Mouse (Mus musculus) forebrain, embryonic 11.5 days (tissue): ENCODE measurements around the gene Pdia3. TPM values are rescaled to one million over a fixed set of nuclear protein-coding genes. Genes with fewer than 3 reads are reported as not detected.
A peak's percentile ranks its signal among the peaks of the same experiment; 100 is the strongest.
"Not testable (repeated sequence)": the region's sequence is repeated elsewhere in the genome, so short reads cannot be mapped to it uniquely, and the experiment has no call there.

ENCODE experiments used
- ATAC-seq: fragments of 200-750 bp; cut with Nextera tagmentation; replicated peaks from 2 replicates; pipeline ENCODE4 v1.8.0; 2017; ENCODE audit warnings: moderate TSS enrichment; ENCODE audit not compliant: low FRiP score
- DNase-seq: peaks from one replicate; pipeline ENCODE4 v3.0.0-alpha.2; 2017; ENCODE audit warnings: low spot score
- H3K27ac ChIP-seq: fragments of 300-500 bp; sonication (generic); 2 replicates; pipeline ENCODE4 v1.5.1; 2014; ENCODE audit warnings: low read depth, low read length
- H3K27me3 ChIP-seq: fragments of 300-500 bp; sonication (generic); 2 replicates; pipeline ENCODE4 v1.6.1; 2014; ENCODE audit warnings: mild to moderate bottlenecking, low read length, mixed read lengths; ENCODE audit not compliant: control insufficient read depth, insufficient read depth
- H3K36me3 ChIP-seq: fragments of 300-500 bp; sonication (generic); 2 replicates; pipeline ENCODE4 v1.6.1; 2014; ENCODE audit warnings: mild to moderate bottlenecking, low read length, moderate library complexity, mixed read lengths; ENCODE audit not compliant: control insufficient read depth, insufficient read depth
- H3K4me1 ChIP-seq: fragments of 300-500 bp; sonication (generic); replicated peaks from 2 replicates; pipeline ENCODE4 v1.6.1; 2014; ENCODE audit warnings: low read length, mixed read lengths; ENCODE audit not compliant: control insufficient read depth, insufficient read depth
- H3K4me2 ChIP-seq: fragments of 300-500 bp; sonication (generic); 2 replicates; pipeline ENCODE4 v1.6.1; 2014; ENCODE audit warnings: low read depth, mild to moderate bottlenecking, low read length, moderate library complexity, mixed read lengths; ENCODE audit not compliant: severe bottlenecking
- H3K4me3 ChIP-seq: fragments of 300-500 bp; sonication (generic); 2 replicates; pipeline ENCODE4 v1.5.1; 2014; ENCODE audit warnings: low read depth, low read length
- H3K9ac ChIP-seq: fragments of 300-500 bp; sonication (generic); 2 replicates; pipeline ENCODE4 v1.6.1; 2014; ENCODE audit warnings: low read length
- H3K9me3 ChIP-seq: fragments of 300-500 bp; sonication (generic); 2 replicates; pipeline ENCODE4 v1.6.1; 2016; ENCODE audit warnings: low read length, mixed read lengths; ENCODE audit not compliant: control insufficient read depth
- whole genome bisulfite sequencing: fragments of 180-500 bp; shearing (Covaris S2); extraction: QIAGEN DNeasy Blood & Tissue Kit; methylation state at CpG from one replicate; pipeline ENCODE4 v1.1.7; 2014; 5-methylcytosine and 5-hydroxymethylcytosine counted together
- polyA plus RNA-seq: library from polyadenylated mRNA; unstranded; fragments of >200 nt; fragmentation: Nextera tagmentation; extraction: Ambion mirVana; gene quantifications from 2 replicates; pipeline ENCODE4 v1.2.1, GENCODE M21; 2014

Gene Pdia3
- polyA plus RNA-seq: 407 and 435 TPM in 2 replicates

DNA sequence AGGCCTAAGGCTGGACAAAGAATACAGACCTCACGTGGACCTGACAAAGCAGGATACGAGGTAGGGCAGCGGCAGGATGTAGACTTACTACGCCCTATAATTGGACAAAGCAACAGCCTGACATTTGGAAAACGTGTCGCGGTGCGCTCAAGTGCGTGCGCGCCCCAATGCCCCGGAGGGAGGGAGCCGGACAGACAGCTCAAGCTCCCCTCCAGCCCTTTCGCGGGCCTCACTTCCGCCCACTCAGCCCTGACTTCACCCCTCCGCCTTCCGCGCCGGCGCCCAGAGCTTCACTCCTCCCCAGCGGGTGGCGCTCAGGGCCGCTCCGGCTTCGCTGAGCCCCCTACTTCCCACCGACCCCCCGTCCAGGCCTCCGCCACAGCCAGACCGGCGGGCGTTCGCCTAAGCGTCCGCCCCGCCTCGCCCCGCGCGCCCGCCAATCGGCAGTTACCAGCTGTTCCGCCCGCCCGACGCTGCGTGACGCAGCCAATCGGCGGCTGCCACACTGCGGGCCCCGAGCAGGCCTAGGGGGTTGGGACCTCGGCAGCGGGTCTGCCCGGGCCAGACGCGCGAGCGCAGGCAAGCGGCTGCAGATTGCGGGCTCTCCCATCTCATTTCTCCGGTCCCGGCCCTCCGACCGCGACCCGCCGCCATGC is at the start of gene Pdia3, which contains the start of gene Catsper2:
TSS of gene Pdia3 (plus strand) at position 389 of the 656 bp plus-strand sequence.
TSS of gene Catsper2 (minus strand) at position 406 of the 656 bp plus-strand sequence.
- DNase-seq (peak; percentile 99), ATAC-seq (peak; percentile 99)
- Histone ChIP-seq H3K27me3 (no peaks in the 10 kb centered on the region), H3K4me3 (peak within 1 kb of the TSS; percentile 93), H3K9ac (peak within 1 kb of the TSS; percentile 99), H3K27ac (peak within 1 kb of the TSS; percentile 93), H3K9me3 (no peaks in the 10 kb centered on the region), H3K4me2 (peak within 1 kb of the TSS; percentile 66), H3K4me1 (0 out of 2 replicates have a peak, but pooled peaks cover 2% of the 10 kb centered on the region), H3K36me3 (no peaks in the 10 kb centered on the region; the same call in 1 of the 2 replicates)
- WGBS: under 1% methylated on average over 67 of the region's 68 CpGs

- Histone ChIP-seq H3K4me3 (no peak overlapping the region), H3K4me1 (no peaks in the 10 kb centered on the region), H3K27me3 (no peaks in the 10 kb centered on the region), H3K9me3 (no peaks in the 10 kb centered on the region), H3K4me2 (no peak overlapping the region), H3K36me3 (no peaks in the 10 kb centered on the region), H3K27ac (no peak overlapping the region), H3K9ac (no peak overlapping the region)
- DNase-seq (no peak), ATAC-seq (no peak)
- 90% methylated on average over 2 of the region's 2 CpGs for WGBS
Measured at GRCm38 (mm10) chr2:121368831-121369230, 44.7 kb upstream of the Pdia3 start.

DNA sequence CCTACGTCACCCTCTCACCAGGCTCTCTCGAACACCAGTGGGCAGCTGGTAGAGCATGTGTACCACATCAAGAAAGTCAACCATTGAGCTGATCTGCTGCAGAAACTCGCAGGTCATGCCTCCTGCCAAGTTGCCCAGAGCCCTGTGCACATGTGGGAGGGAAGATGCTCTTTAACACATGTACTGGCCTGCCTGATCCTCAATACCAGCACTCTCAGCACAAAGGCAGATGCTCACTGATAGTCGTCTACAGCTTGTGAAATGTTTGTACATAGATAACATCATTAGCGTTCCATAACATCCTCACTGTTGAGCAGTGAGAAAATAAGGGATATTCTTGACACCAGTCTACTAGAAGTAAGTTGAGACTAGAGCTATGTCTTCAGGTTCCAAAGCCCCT is 42.7 kb upstream of the Pdia3 start:
- DNase-seq (no peak), ATAC-seq (no peak)
- H3K9ac ChIP-seq: no peak overlapping the region
- H3K4me2 ChIP-seq: no peak overlapping the region
- no peak overlapping the region for H3K4me3 ChIP-seq
- no peaks in the 10 kb centered on the region for H3K27me3 ChIP-seq
- no peak overlapping the region for H3K27ac ChIP-seq
- WGBS: 87% methylated on average over 5 of the region's 5 CpGs
- no peaks in the 10 kb centered on the region for H3K9me3 ChIP-seq
- H3K4me1 ChIP-seq: no peaks in the 10 kb centered on the region
- no peaks in the 10 kb centered on the region for H3K36me3 ChIP-seq

DNA sequence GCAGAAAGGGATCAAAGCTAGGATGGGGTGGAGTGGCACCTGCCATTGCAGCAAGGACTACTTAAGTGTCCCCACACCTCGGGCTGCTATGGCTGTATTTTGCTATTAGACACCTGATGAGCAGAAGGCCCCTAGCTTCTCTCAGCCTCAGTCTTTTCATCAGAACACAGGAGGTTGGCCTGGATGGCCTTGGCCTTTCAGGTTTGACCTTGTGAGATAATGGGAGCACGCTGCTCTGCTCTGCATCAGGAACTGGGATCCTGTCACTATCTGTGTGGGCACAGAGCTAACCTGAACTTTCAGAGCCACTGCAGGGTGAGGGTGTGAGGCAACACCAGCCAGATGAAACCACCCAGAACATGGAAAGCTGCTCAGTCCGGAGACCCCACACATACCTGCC is 41.3 kb upstream of the Pdia3 start:
- H3K4me2 ChIP-seq: no peak overlapping the region
- no peaks in the 10 kb centered on the region for H3K9me3 ChIP-seq
- no peak overlapping the region for H3K4me3 ChIP-seq
- DNase-seq (no peak), ATAC-seq (no peak)
- H3K9ac ChIP-seq: no peak overlapping the region
- 81% methylated on average over 3 of the region's 3 CpGs for WGBS
- no peaks in the 10 kb centered on the region for H3K27me3 ChIP-seq
- no peaks in the 10 kb centered on the region for H3K36me3 ChIP-seq
- no peak overlapping the region for H3K27ac ChIP-seq
- no peaks in the 10 kb centered on the region for H3K4me1 ChIP-seq

DNA sequence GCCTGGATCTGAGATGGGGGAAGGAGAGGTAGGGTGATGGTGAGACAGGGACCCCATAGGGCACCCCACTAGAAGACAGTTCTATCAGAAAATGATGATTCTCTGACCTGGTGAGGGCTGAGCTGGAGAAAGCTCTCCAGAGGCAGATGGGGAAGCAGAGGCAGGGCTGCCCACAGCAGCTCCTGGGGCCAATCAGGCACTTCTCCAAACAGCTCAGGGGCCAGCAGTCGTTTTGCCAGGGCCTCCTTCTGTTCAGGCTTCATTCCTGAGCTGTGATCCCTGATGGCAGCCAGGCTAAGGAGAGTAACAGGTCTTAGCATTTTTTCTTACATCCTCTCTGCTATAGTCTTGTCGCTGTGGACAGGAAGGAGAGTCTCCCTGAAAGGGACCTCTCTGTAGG is 38.8 kb upstream of the Pdia3 start:
- Histone ChIP-seq H3K27ac (no peak overlapping the region), H3K4me1 (no peaks in the 10 kb centered on the region), H3K4me2 (no peak overlapping the region), H3K4me3 (no peak overlapping the region), H3K9ac (no peak overlapping the region), H3K9me3 (no peaks in the 10 kb centered on the region), H3K27me3 (no peaks in the 10 kb centered on the region), H3K36me3 (no peaks in the 10 kb centered on the region)
- 67% methylated on average over 2 of the region's 2 CpGs for WGBS
- no peak for ATAC-seq
- no peak for DNase-seq

DNA sequence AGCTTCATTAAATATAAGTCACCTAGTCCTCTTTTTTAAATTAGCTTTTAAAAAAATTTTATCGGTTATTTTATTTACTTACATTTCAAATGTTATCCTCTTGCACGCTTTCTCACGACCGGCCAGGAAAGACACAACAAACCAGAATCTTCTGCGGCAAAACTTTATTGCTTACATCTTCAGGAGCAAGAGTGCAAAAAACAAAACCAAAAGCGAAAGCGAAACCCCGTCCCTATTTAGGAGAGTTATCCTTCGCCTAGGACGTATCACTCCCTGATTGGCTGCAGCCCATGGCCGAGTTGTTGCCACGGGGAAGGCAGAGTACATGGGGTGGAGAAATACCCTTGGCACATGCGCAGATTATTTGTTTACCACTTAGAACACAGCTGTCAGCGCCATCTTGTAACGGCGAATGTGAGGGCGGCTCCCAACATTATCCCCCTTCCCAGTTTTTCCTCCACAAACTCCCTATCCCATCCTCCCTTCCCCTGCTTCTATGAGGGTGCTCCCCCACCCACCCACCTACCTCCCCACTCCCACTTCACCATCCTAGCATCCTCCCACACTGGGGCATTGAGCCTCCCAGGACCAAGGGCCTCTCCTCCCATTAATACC is 26.5 kb upstream of the Pdia3 start, which contains the start of gene Strc:
TSS of gene Strc (minus strand) at position 208 of the 615 bp plus-strand sequence.
- not testable (repeated sequence) for DNase-seq, H3K36me3 ChIP-seq, H3K27me3 ChIP-seq, H3K9me3 ChIP-seq, ATAC-seq, H3K4me2 ChIP-seq, H3K9ac ChIP-seq, H3K27ac ChIP-seq, H3K4me1 ChIP-seq, H3K4me3 ChIP-seq
- WGBS: 94% methylated on average over 15 of the region's 17 CpGs

GRCm38 (mm10) chr2:121396624-121397023 is 17.0 kb upstream of the Pdia3 start:
- no peaks in the 10 kb centered on the region for H3K9me3 ChIP-seq
- ATAC-seq: no peak
- H3K27ac ChIP-seq: no peak overlapping the region
- no peaks in the 10 kb centered on the region for H3K27me3 ChIP-seq
- H3K4me3 ChIP-seq: no peak overlapping the region
- DNase-seq: peak; percentile 87
- H3K4me2 ChIP-seq: no peak overlapping the region
- no peaks in the 10 kb centered on the region for H3K4me1 ChIP-seq
- no peak overlapping the region for H3K9ac ChIP-seq
- H3K36me3 ChIP-seq: no peaks in the 10 kb centered on the region
- WGBS: 17% methylated on average over 8 of the region's 8 CpGs

GRCm38 (mm10) chr2:121403296-121403695 is 10.3 kb upstream of the Pdia3 start:
- DNase-seq (no peak), ATAC-seq (no peak)
- no peaks in the 10 kb centered on the region for H3K9me3 ChIP-seq
- no peak overlapping the region for H3K9ac ChIP-seq
- H3K4me2 ChIP-seq: no peak overlapping the region
- H3K36me3 ChIP-seq: no peaks in the 10 kb centered on the region
- H3K4me3 ChIP-seq: no peak overlapping the region
- H3K27me3 ChIP-seq: no peaks in the 10 kb centered on the region
- no peak overlapping the region for H3K27ac ChIP-seq
- no peaks in the 10 kb centered on the region for H3K4me1 ChIP-seq

DNA sequence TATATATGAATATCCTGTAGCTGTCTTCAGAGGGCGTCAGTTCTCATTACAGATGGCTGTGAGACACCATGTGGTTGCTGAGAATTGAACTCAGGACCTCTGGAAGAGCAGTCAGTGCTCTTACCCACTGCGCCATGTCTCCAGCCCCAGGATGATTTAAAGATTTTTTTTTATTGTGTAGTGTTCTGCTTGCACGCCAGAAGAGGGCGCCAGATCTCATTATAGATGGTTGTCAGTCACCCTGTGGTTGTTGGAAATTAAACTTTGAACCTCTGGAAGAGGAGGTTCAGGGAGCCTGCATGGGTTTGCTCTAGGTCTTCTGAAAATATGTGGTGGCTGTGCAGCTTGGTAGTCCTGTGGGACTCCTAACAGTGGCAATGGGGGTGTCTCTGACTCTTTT is 5.4 kb upstream of the Pdia3 start:
- Histone ChIP-seq H3K4me3 (no peak overlapping the region), H3K36me3 (no peaks in the 10 kb centered on the region), H3K4me1 (no peaks in the 10 kb centered on the region), H3K4me2 (no peak overlapping the region), H3K27me3 (no peaks in the 10 kb centered on the region), H3K27ac (no peak overlapping the region), H3K9ac (no peak overlapping the region), H3K9me3 (no peaks in the 10 kb centered on the region)
- WGBS: 32% methylated on average over 4 of the region's 4 CpGs
- DNase-seq (peak; percentile 72), ATAC-seq (no peak)
